Mouse (Mus musculus): ENCODE data around the gene Msh3. TPM values are rescaled to one million over a fixed set of nuclear protein-coding genes. Genes with fewer than 3 reads are reported as not detected.

The Msh3 gene
- polyA plus RNA-seq, 1 experiment from 2014 or later: 36.1 TPM

GRCm38 (mm10) chr13:92339787-92340186, 15.0 kb downstream of the Msh3 start:
- H3K4me1 ChIP-seq (replicated peaks; ENCODE audit: control insufficient read depth, insufficient read depth, low read length): no peaks in the 10 kb centered on the region
- WGBS: 90% methylated on average over 3 of the region's 3 CpGs
- no peaks in the 10 kb centered on the region for H3K9me3 ChIP-seq (ENCODE audit: control insufficient read depth, low read length)
- no peak overlapping the region for H3K4me2 ChIP-seq (replicated peaks; ENCODE audit: low read depth, low read length)
- DNase-seq (ENCODE audit: low spot score) (no peak), ATAC-seq (ENCODE audit: low FRiP score) (no peak)
- H3K9ac ChIP-seq (ENCODE audit: low read depth, low read length): no peak overlapping the region
- H3K4me3 ChIP-seq (ENCODE audit: low read depth, low read length): no peak overlapping the region
- H3K27me3 ChIP-seq (ENCODE audit: control insufficient read depth, insufficient read depth, low read length): no peaks in the 10 kb centered on the region
- H3K27ac ChIP-seq (ENCODE audit: low read depth, low read length): no peak overlapping the region
- H3K36me3 ChIP-seq (ENCODE audit: control insufficient read depth, insufficient read depth, low read length): no peaks in the 10 kb centered on the region; the same call in 1 of the 2 replicates

- H3K27ac ChIP-seq (ENCODE audit: low read depth, low read length): no peak overlapping the region
- whole genome bisulfite sequencing: 91% methylated on average over 6 of the region's 6 CpGs
- H3K9me3 ChIP-seq (ENCODE audit: control insufficient read depth, low read length): no peaks in the 10 kb centered on the region
- ATAC-seq (ENCODE audit: low FRiP score) (no peak), DNase-seq (ENCODE audit: low spot score) (no peak)
- H3K36me3 ChIP-seq (ENCODE audit: control insufficient read depth, insufficient read depth, low read length): no peaks in the 10 kb centered on the region; the same call in 1 of the 2 replicates
- H3K4me1 ChIP-seq (replicated peaks; ENCODE audit: control insufficient read depth, insufficient read depth, low read length): no peaks in the 10 kb centered on the region
- H3K4me2 ChIP-seq (replicated peaks; ENCODE audit: low read depth, low read length): no peak overlapping the region
- H3K4me3 ChIP-seq (ENCODE audit: low read depth, low read length): no peak overlapping the region
- H3K9ac ChIP-seq (ENCODE audit: low read depth, low read length): no peak overlapping the region
- no peaks in the 10 kb centered on the region for H3K27me3 ChIP-seq (ENCODE audit: control insufficient read depth, insufficient read depth, low read length)
Observed at GRCm38 (mm10) chr13:92337773-92338462, 16.9 kb downstream of the Msh3 start.

DNA sequence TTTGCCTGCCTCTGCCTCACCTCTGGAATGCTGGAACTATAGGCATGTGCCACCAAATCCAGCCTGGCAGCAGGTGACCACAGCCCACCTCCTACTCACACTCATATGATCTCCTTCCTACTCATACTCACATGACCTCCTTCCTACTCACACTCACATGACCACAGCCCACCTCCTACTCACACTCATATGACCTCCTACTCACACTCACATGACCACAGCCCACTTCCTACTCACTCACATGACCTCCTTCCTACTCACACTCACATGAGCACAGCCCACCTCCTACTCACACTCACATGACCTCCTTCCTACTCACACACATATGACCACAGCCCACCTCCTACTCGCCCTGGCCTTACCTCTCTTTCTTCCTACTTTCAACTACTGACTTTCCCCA, 17.9 kb downstream of the Msh3 start:
- Histone ChIP-seq H3K4me2 (replicated peaks; ENCODE audit: low read depth, low read length) (no peak overlapping the region), H3K27ac (ENCODE audit: low read depth, low read length) (no peak overlapping the region), H3K9ac (ENCODE audit: low read depth, low read length) (no peak overlapping the region), H3K9me3 (ENCODE audit: control insufficient read depth, low read length) (no peaks in the 10 kb centered on the region), H3K4me3 (ENCODE audit: low read depth, low read length) (no peak overlapping the region), H3K36me3 (ENCODE audit: control insufficient read depth, insufficient read depth, low read length) (no peaks in the 10 kb centered on the region; the same call in 1 of the 2 replicates), H3K27me3 (ENCODE audit: control insufficient read depth, insufficient read depth, low read length) (no peaks in the 10 kb centered on the region), H3K4me1 (replicated peaks; ENCODE audit: control insufficient read depth, insufficient read depth, low read length) (no peaks in the 10 kb centered on the region)
- ATAC-seq (ENCODE audit: low FRiP score) (no peak), DNase-seq (ENCODE audit: low spot score) (no peak)
- 100% methylated on average over 1 of the region's 1 CpGs for WGBS

DNA sequence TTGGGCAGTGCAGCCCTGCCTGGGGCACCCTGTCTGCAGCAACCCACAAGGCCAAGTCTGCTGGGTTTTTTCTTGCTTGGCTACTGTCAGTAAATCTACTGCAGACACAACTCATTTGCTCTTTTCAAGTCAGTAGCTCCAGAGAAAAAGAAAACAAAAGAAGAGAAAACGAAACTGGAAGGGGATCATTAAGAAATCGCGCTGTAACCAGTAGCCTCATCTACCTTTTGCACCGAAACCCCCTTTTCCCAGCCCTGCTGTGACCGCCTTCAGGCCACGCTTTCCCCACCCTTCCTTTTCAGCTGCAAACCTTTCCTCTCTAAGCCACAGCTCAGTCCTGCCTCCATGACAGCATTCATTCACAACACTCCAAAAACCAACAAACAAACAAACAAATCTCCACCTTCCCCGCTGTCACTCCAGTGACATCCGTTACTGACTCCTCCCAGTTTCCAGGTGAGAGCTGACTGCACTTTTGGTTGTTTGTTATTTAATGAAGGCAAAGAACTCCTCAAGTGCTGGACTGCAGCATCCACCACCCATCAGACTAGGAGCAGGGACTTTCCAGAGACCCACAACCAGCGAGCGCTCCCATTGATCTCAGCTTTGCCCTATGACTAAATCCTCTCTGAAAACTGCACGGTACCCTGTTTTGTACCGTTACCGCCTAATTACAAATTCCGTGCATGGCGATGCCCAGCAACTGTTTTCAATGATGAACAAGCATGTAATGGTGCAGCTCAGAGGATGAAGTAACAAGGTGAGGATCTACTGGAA, 22.5 kb downstream of the Msh3 start:
- ATAC-seq (ENCODE audit: low FRiP score): no peak
- Histone ChIP-seq H3K27ac (ENCODE audit: low read depth, low read length) (no peak overlapping the region), H3K9ac (ENCODE audit: low read depth, low read length) (no peak overlapping the region), H3K4me2 (replicated peaks; ENCODE audit: low read depth, low read length) (no peak overlapping the region), H3K4me1 (replicated peaks; ENCODE audit: control insufficient read depth, insufficient read depth, low read length) (no peaks in the 10 kb centered on the region), H3K36me3 (ENCODE audit: control insufficient read depth, insufficient read depth, low read length) (no peaks in the 10 kb centered on the region), H3K9me3 (ENCODE audit: control insufficient read depth, low read length) (no peaks in the 10 kb centered on the region), H3K27me3 (ENCODE audit: control insufficient read depth, insufficient read depth, low read length) (no peaks in the 10 kb centered on the region), H3K4me3 (ENCODE audit: low read depth, low read length) (no peak overlapping the region)
- DNase-seq (ENCODE audit: low spot score): no peak
- 92% methylated on average over 15 of the region's 15 CpGs for WGBS

GRCm38 (mm10) chr13:92330621-92331020, 24.2 kb downstream of the Msh3 start:
- Histone ChIP-seq H3K4me3 (ENCODE audit: low read depth, low read length) (no peak overlapping the region), H3K9me3 (ENCODE audit: control insufficient read depth, low read length) (no peaks in the 10 kb centered on the region), H3K4me1 (replicated peaks; ENCODE audit: control insufficient read depth, insufficient read depth, low read length) (no peaks in the 10 kb centered on the region), H3K36me3 (ENCODE audit: control insufficient read depth, insufficient read depth, low read length) (no peaks in the 10 kb centered on the region), H3K4me2 (replicated peaks; ENCODE audit: low read depth, low read length) (no peak overlapping the region), H3K27ac (ENCODE audit: low read depth, low read length) (no peak overlapping the region), H3K9ac (ENCODE audit: low read depth, low read length) (no peak overlapping the region), H3K27me3 (ENCODE audit: control insufficient read depth, insufficient read depth, low read length) (no peaks in the 10 kb centered on the region)
- 96% methylated on average over 3 of the region's 3 CpGs for WGBS
- ATAC-seq (ENCODE audit: low FRiP score) (no peak), DNase-seq (ENCODE audit: low spot score) (no peak)

DNA sequence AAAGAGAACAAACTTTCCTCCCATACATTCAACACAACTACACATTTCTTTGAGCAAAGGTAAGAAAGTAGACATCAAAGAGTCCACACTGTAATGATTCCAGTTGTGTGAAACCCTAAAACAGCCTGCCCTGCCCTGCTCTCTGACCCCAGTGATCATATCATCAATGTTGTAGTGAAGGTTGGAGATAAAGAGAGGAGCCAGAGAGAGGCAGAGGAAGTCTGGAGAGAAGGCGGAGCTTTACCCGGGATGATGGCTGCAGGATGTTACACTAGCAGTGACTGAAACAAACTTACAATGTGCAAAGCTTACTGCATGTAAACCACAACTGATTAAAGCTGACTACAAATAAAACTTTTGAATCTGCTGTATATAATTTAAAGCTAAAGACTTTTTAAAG, 26.8 kb downstream of the Msh3 start:
- H3K36me3 ChIP-seq (ENCODE audit: control insufficient read depth, insufficient read depth, low read length): no peaks in the 10 kb centered on the region
- no peak for ATAC-seq (ENCODE audit: low FRiP score)
- DNase-seq (ENCODE audit: low spot score): no peak
- H3K9me3 ChIP-seq (ENCODE audit: control insufficient read depth, low read length): no peaks in the 10 kb centered on the region
- WGBS: 89% methylated on average over 2 of the region's 2 CpGs
- no peak overlapping the region for H3K27ac ChIP-seq (ENCODE audit: low read depth, low read length)
- H3K4me2 ChIP-seq (replicated peaks; ENCODE audit: low read depth, low read length): no peak overlapping the region
- H3K4me3 ChIP-seq (ENCODE audit: low read depth, low read length): no peak overlapping the region
- no peaks in the 10 kb centered on the region for H3K27me3 ChIP-seq (ENCODE audit: control insufficient read depth, insufficient read depth, low read length)
- no peak overlapping the region for H3K9ac ChIP-seq (ENCODE audit: low read depth, low read length)
- H3K4me1 ChIP-seq (replicated peaks; ENCODE audit: control insufficient read depth, insufficient read depth, low read length): no peaks in the 10 kb centered on the region

GRCm38 (mm10) chr13:92326030-92326429, 28.8 kb downstream of the Msh3 start:
- H3K4me2 ChIP-seq (replicated peaks; ENCODE audit: low read depth, low read length): no peak overlapping the region
- no peaks in the 10 kb centered on the region for H3K36me3 ChIP-seq (ENCODE audit: control insufficient read depth, insufficient read depth, low read length)
- 70% methylated on average over 5 of the region's 5 CpGs for WGBS
- no peak overlapping the region for H3K9ac ChIP-seq (ENCODE audit: low read depth, low read length)
- H3K27me3 ChIP-seq (ENCODE audit: control insufficient read depth, insufficient read depth, low read length): no peaks in the 10 kb centered on the region
- DNase-seq (ENCODE audit: low spot score): no peak
- no peaks in the 10 kb centered on the region for H3K9me3 ChIP-seq (ENCODE audit: control insufficient read depth, low read length)
- no peak for ATAC-seq (ENCODE audit: low FRiP score)
- H3K27ac ChIP-seq (ENCODE audit: low read depth, low read length): no peak overlapping the region
- H3K4me3 ChIP-seq (ENCODE audit: low read depth, low read length): no peak overlapping the region
- no peaks in the 10 kb centered on the region for H3K4me1 ChIP-seq (replicated peaks; ENCODE audit: control insufficient read depth, insufficient read depth, low read length)

- no peak overlapping the region for H3K4me2 ChIP-seq (replicated peaks; ENCODE audit: low read depth, low read length)
- 90% methylated on average over 5 of the region's 5 CpGs for WGBS
- no peak overlapping the region for H3K4me3 ChIP-seq (ENCODE audit: low read depth, low read length)
- no peaks in the 10 kb centered on the region for H3K27me3 ChIP-seq (ENCODE audit: control insufficient read depth, insufficient read depth, low read length)
- no peaks in the 10 kb centered on the region for H3K9me3 ChIP-seq (ENCODE audit: control insufficient read depth, low read length)
- ATAC-seq (ENCODE audit: low FRiP score) (no peak), DNase-seq (ENCODE audit: low spot score) (no peak)
- H3K27ac ChIP-seq (ENCODE audit: low read depth, low read length): no peak overlapping the region
- H3K4me1 ChIP-seq (replicated peaks; ENCODE audit: control insufficient read depth, insufficient read depth, low read length): no peaks in the 10 kb centered on the region
- no peaks in the 10 kb centered on the region for H3K36me3 ChIP-seq (ENCODE audit: control insufficient read depth, insufficient read depth, low read length)
- H3K9ac ChIP-seq (ENCODE audit: low read depth, low read length): no peak overlapping the region
Observed at GRCm38 (mm10) chr13:92320770-92321169, 34.0 kb downstream of the Msh3 start.

DNA sequence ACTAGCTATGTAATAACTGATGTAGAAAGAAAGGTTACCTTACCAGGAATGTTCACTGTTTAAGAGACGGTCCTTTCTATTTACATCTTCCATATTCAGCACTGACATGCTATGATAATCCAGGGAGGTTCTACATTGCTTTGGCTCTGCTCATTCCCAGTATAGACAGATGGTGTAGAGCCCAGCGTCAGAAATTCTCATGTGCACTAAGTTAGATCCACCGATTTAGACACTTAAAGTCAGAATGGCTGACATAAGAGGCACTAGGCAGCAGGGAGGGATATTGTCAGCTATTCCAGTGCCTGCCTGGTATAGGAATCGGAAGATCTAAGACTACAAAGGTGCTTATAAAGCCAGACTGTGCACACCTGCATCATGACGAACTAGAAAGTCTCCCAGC, 40.2 kb downstream of the Msh3 start:
- Histone ChIP-seq H3K4me3 (ENCODE audit: low read depth, low read length) (no peak overlapping the region), H3K9me3 (ENCODE audit: control insufficient read depth, low read length) (no peaks in the 10 kb centered on the region), H3K27me3 (ENCODE audit: control insufficient read depth, insufficient read depth, low read length) (no peaks in the 10 kb centered on the region), H3K27ac (ENCODE audit: low read depth, low read length) (no peak overlapping the region), H3K36me3 (ENCODE audit: control insufficient read depth, insufficient read depth, low read length) (no peaks in the 10 kb centered on the region), H3K4me1 (replicated peaks; ENCODE audit: control insufficient read depth, insufficient read depth, low read length) (no peaks in the 10 kb centered on the region), H3K9ac (ENCODE audit: low read depth, low read length) (no peak overlapping the region), H3K4me2 (replicated peaks; ENCODE audit: low read depth, low read length) (no peak overlapping the region)
- ATAC-seq (ENCODE audit: low FRiP score) (no peak), DNase-seq (ENCODE audit: low spot score) (no peak)
- 94% methylated on average over 5 of the region's 5 CpGs for WGBS

Measured in hindbrain, embryonic 11.5 days (tissue).